Mouse (Mus musculus) heart, postnatal 0 days (tissue): ENCODE measurements around the gene Kremen2.

Source experiments
- CTCF ChIP-seq: IDR thresholded peaks from 2 replicates; pipeline ENCODE4 v1.5.1; 2016; ENCODE audit warnings: antibody characterized with exemption, control low read depth, low read depth
- EP300 ChIP-seq: IDR thresholded peaks from 2 replicates; pipeline ENCODE4 v1.6.1; 2016; ENCODE audit warnings: antibody characterized with exemption, low read depth

DNA sequence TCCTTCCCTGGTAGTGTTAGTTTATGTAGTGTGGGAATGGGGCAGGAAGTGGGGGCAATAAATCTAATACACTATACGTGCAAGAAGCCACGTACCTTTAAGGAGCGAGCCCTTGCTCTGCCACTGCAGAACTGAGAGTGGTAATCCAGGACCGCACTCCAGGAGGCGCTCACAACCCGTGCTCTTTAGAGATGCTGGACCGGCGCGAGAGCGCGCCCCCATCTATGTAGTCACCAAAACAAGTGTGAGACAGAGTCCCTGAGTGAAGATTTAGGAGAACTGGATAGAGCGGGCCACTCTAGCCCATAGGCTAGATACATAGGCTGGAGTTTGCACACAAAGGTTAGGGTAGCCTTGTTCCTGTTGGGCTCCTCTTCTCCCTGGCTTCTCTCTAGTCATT lies 28.5 kb upstream of the Kremen2 start:
- TF ChIP-seq CTCF (peak; percentile 81), EP300 (no peak)
